Mouse (Mus musculus): ENCODE measurements around the gene Slc23a2.

Slc23a2 gene

DNA sequence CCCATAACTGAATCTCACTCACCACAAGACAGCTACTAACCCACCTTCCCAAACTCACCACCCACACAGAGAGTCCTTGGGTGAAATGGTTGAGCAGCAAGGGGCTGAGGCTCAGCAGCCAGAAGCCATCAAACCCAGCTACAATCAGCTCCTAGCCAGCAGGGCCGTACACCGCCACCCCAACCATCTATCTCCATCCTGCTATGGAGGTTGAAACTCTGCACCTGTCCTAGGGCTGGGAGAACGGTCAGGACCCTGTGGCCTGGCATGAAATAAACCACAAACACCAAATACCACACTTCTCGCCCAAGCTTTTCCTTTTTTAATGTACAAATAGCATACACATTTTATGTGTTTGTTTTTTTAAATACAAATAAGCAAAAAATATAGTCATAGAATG is 120.9 kb downstream of the Slc23a2 start:
- no peak for DNase-seq (ENCODE audit: low read depth, low spot score)

DNA sequence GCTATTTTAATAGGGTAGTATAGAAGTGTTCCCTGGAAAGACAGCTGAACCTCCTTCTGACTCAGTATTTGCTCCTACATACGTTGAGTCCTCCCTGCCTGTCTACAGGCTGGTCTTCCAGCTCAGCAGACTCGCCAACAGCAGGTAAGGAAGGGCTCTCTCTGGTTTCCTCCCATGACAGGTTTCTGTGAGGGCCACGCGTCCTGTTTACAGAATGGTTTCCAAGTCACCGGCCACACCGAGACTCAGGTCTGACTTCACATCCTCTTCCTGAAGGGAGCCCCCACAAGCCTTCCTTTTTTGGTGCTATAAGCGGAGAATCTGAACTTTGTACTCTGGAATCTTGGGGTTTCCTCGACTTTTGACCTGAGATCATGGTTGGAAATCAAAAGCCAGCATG is 122.3 kb downstream of the Slc23a2 start:
- DNase-seq (ENCODE audit: low read depth, low spot score) = peak; percentile 65

DNA sequence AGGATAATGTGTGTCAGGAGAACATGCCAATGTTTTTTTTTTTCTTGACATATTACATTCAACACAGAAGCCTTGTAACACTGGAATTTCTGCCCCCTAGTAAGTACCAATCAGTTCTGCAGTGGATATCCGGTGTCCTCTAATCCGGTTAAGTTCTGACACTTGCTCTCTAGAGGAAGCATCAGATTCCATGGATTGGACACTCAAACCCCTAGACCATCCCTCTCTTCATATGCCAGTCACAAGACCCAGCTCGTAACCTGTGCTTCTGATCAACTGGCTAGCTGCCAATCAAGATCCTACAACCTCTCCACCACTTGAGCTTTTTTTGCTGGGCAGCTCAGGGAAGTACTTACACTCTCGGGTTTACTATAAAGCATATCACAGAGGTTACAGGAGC is 123.3 kb downstream of the Slc23a2 start:
- no peak for DNase-seq (ENCODE audit: low read depth, low spot score)

DNA sequence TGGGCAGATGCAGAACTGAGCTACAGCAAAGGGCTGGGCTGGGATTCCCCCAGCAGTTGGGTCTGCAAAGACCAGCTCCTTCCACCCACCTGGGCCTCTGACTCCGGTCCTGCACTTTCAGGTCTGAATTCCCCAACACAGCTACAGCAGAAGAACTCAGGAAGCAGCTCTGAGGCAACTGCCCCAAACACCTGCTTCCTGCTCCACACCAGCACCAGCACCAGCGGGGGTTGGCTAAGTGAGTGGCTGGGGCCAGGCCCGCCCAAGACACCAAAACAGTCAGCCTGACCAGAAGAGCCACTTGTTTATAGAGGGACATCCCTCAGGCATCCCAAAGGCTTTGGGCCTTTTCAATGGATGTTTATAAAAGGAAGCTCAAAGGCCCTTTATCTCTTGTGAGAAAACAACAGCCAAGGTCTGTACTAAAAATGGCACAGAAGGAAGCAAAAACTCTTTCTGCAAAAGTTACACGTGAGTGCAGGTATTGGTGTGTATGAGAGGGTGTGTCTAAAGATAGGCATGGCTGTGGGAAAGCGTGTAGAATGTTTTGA is 123.8 kb downstream of the Slc23a2 start:
- peak; percentile 67 for DNase-seq (ENCODE audit: low read depth, low spot score)

DNA sequence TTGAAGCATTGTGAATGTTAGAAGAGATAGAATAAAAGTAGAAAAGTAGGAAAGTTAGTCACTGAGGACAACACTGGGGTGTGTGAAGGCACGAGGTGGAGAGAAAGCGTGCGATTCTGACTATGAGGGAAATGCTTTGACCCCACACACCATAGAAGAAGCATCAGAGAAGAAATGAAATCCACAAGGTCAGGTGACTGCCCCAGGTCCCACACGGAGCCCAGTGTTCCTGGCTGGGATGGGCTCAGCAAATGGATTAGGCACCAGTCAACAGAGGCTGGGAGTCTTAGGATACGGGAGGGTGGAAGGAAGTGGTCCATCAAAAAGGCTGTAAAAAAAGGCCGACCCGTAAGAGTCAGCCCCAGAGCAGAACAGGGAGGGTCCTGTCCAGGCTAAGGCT is 124.5 kb downstream of the Slc23a2 start:
- DNase-seq (ENCODE audit: low read depth, low spot score) = no peak

DNA sequence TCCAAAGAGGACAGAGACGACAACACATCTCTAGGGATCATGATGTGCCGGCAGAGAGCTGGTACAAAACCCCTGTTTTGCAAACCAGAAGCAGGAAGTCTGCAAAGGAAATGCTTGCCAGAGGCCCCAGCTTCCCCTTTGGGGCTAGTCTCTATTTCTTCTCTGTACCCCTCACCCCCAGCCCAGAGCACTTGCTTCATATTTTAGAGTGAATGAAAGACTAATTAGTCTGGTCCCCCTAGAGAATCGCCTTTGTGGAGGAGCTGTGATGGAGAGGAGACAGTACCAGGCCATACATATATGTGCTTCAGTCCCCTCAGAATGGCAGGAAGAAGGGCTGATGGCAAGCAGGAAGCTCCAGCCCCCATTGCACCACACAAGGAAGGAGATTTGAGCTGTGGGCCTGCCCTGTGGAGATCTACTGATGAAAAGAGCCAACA is 125.5 kb downstream of the Slc23a2 start:
- peak; percentile 56 for DNase-seq (ENCODE audit: low read depth, low spot score)

DNA sequence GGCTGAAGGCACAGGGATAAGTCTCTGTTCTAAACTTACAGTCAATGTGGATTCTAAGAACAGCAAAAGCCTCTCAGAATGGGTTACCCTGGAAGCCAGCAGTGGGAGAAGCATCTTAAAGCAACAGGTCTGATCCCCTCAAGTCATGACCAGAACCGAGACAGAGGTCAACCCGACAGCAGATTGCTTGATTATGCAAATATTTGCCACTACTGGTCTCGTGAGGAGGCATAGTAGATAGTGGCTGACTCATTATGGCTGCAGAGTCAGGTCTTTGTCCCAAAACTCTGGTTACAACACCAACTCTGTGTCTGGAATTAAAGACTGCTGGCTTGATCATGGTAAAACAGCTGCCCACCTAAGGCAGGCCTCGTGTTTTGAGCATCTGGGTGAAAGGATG is 126.8 kb downstream of the Slc23a2 start:
- DNase-seq (ENCODE audit: low read depth, low spot score) = no peak

DNA sequence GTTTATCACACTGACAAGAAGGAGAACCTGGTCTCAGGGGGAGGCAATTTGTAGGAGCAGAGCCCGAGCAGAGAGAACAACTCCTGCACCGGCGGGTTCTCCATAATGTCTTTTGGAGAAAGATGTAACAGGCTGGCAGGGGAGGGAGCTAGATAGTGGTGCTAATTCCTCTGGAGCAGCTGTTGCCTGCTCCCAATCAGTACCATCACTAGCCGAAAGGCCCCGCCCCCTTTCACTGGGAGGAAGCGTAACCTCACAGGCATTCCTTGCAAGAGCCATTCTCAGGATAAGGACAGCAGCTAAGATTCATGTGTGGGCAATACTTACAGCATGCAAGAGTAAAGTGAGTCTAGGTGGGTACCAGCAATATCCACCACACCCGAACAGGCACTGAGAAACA is 127.3 kb downstream of the Slc23a2 start:
- DNase-seq (ENCODE audit: low read depth, low spot score) = no peak

DNA sequence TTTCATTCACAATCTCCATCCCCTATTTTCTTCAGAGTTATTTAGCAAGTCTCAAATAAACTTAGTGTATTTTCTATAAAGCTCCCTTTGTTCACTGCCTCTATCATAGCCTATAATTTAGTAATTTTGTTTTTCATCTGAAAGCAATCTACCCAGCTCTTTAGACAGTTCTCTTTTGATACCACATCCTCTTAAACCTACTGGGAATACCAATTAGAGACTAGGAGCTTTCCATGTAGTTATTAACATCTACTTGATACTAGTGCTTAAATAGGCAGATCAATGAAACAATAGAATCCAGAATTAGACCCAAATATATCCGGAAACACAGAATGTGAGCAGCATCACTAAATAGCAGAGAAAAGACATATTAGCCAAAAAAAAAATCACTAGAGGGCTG is 128.9 kb downstream of the Slc23a2 start:
- no peak for DNase-seq (ENCODE audit: low read depth, low spot score)

DNA sequence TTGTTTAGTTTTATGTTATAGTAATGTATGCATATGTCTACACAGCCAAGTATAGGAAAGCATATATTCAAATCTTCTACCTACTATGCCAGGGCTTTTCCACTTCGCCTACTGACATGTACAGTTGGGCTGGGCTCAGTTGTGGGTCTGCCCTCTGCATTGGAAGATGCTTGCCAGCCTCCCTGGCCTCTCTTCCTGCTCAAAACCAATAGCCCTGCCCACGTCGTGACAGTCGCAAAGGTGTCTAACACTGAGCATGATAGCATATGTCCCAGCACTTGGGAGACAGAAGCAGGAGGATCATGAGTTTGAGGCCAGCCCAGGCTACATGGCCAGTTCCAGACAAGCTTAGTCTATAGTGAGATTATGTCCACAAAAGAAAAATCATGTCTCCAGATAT is 131.8 kb downstream of the Slc23a2 start:
- peak; percentile 35 for DNase-seq (ENCODE audit: low read depth, low spot score)

DNA sequence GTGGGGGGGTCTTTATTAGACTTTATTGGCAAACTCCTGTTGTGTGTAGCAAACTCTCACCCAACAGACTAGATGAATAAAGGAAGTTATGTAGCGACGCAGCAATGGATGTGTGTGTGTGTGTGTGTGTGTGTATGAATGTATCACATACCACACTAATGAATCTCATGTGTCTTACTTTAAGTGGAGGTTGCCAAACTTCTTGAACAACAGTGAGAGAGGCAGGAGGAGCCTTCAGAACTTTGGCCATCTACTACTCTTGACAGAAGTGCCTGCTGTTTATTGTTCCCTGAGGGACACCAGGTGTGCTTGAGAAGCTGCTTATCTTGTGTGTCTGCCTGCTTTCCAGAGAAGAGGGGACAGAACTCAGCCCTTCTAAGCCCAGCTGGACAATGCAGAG is 134.1 kb downstream of the Slc23a2 start:
- DNase-seq (ENCODE audit: low read depth, low spot score) = no peak

DNA sequence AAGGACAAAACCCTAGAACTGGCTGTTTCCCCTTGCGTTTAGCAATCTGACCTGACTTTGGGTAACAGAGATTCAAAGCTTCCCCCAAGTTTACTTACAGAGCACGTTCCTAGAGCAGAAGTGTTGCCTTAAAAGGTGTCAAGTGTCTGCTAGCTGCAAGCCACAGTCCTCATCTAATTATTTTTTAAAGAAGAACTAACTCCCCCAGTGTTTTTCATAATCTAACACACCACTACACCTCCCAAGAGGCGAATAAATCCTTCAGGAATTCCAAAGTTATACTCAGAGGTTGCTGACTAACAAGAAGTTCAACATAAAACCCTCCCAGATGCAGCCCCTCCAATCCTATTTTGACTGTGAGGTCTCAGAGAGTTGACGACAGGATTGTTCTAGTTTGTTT is 136.7 kb downstream of the Slc23a2 start:
- DNase-seq (ENCODE audit: low read depth, low spot score) = no peak

DNA sequence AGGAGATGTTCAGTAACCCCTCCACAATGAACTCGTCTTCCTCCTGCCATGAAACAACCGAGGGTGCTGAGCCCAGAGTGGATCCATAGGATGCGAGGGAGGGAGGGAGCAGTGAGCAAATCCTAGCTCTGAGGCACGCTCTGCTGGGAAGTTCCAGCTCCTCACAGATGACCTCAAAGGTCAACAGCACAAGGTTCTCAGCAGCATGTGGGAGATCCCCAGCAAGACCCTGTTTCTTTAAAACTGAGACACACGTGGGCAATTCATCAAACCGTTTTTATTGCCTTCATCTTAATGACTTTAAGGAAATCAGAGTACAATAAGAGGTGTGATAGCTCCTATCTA is 137.5 kb downstream of the Slc23a2 start:
- DNase-seq (ENCODE audit: low read depth, low spot score) = no peak

DNA sequence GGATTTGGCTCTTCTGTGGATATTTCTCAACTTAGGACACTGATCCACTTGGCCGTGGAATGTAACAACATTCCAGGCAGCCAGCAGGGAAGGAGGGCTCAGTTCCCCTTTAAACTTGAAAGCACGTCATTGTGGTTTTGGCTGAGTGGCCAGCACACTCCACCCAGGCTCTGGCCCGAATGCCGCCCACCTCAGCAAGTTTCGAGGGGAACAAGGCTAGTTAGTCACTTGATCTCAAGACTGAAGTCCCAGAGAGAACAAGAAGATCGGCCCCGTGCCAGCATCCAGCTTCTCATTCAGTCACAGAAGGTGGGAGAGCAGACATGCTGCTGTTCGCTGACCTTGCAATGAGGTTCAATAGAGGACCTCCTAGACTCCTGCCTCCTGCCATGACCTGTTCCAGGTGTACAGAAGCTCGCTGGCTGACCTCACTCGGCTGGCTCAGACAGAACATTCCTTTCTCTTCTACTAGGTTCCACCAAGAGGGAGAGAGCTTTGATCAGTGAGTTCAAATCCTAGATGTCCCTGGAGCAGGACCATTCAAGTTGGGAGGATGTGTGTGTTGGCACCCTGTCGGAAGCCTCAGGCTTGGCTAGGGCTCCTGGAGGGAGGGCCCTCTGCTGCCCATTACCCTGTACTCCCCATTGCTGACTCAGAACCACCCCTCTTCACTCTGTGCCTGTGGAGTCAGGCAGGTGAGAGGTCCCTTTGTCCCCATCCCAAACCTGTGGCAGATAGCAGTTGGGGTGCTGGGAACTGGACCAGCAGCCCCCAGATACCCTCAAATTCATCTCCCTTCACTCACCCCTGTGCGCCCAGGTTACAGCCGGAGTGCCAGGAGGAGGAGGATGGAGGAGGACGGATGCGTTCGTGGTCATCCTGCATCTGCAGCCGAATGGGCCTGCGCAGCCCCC is 138.1 kb downstream of the Slc23a2 start:
- no peak for DNase-seq (ENCODE audit: low read depth, low spot score)

DNA sequence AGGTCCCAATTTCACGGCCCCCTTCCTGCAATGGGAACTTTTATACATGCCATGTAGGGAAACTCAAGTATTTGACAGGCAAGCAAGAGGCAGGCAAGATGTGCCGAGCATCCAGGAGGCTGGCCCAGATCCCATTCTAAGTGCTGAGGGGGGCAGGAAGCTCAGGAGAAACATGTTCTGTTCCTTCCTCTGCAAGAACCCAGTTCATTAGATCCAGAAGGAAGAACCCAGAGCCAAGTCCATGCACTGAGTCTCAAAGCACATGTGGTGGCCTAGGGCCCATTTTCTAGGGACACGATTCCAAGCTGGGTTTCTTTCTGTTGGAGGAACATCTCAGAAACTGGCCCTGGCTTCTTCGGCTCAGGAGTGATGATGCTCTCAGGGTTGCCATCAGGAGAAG is 139.5 kb downstream of the Slc23a2 start:
- DNase-seq (ENCODE audit: low read depth, low spot score) = no peak

DNA sequence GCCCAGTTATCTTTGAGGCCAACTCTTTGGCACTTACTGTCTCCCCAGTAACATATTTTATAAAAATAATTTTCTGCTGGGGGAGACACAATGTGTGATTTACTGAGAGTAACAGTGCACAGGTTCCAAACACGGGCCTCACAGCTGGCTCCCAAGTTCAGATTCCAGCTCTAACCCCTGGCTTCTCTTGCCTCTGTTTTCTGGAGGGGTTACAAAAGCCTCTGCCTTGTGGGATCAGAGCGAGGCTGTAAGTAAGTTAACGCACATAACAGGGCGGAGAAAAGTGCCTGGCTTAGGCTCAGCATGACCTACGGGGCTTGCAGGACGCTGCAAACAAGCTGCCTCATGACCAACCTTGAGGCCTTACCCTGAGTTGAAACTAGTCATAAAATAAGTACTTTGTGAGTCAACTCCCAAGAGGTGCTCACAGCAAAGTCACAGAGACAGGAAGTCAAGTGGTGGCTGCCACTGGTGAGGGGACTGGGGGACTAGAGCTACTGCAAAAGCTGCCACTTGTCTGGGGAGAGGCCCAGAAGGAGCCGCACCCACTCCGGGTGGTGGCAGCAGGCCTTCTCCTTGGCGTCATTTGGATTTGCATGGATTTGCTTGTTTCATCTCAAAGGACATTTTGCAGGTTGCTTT is 140.3 kb downstream of the Slc23a2 start:
- peak; percentile 69 for DNase-seq (ENCODE audit: low read depth, low spot score)

DNA sequence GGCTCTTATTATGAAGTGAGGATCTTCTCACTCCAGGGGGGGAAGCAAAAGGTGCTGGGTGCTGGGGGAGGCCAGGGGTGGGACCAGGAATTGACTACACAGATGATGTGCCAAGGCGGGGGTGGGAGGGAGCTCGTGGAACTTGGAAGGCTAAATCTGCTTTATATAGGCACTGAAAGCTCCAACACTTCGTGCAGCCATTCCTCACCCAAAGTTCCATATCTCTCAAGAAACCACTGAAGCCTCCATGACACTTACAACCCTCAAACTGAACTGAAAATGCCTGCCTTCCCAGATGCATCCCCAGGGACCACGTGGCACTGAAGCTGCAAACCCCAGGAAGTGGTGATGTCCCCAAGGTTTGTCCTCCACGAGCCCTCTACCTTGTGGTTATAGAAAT is 141.0 kb downstream of the Slc23a2 start:
- no peak for DNase-seq (ENCODE audit: low read depth, low spot score)
